Mouse (Mus musculus) spleen, postnatal 14 days (tissue): ENCODE measurements around the gene Grasp.

Experiments
- DNase-seq, 2 experiments: peaks; one replicate each; pipeline ENCODE4 v3.0.0; 2021 to 2022; ENCODE audit warnings: low spot score in 2 of 2

Gene Grasp

GRCm38 (mm10) chr15:101274380-101274779 is 50.4 kb downstream of the Grasp start:
- no peak for DNase-seq

GRCm38 (mm10) chr15:101277351-101277899 is 53.4 kb downstream of the Grasp start:
- no peak for DNase-seq

- DNase-seq = no peak
Observed at GRCm38 (mm10) chr15:101278589-101278988, 54.6 kb downstream of the Grasp start.

- DNase-seq = no peak
Observed at GRCm38 (mm10) chr15:101279430-101279999, 55.5 kb downstream of the Grasp start.
